In the genomic region with DNA sequence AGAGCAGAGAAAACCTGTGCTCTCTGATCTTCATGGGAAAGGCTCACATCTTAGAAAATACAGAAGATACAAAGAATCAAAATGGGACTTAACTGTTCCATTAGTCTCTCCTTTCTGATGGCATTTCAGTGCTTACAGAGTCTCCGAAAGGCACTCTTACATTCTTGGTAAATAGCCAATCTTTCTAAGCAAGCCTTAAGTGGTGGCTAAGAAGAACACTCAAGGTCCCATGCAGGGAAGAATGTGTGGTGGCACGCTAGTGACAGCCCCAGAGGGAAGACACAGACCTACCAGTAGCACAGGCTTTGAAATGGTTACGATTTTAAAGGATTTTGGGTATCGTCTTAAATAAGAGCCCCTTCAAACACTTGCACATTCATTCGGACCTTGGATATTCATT, we compare ENCODE assay signal across 26 mouse cellular contexts.
"Had no signal": no experiment of that assay in that cellular context is flagged by ENCODE, and none has a peak within 500 bp of the region (broad histone marks: within the 10 kb centered on the region; RNA-seq: fewer than 3 reads in every experiment).

No protein-coding gene starts in this region.

- H3K9ac ChIP-seq: kidney, embryonic 15.5 days; limb, embryonic 12.5 days; limb, embryonic 15.5 days; liver, embryonic 14.5 days; liver, postnatal 0 days; midbrain, embryonic 13.5 days; neural tube, embryonic 13.5 days; stomach, embryonic 15.5 days had no signal

- DNase-seq: kidney, adult 2 months; kidney, postnatal 10 days; kidney, postnatal 36 days; layer of hippocampus, postnatal 36 days; liver, postnatal 0 days; retina, postnatal 1 day; right cerebral cortex, postnatal 25 days; spleen, adult 18-20 months; thymus, adult 18-20 months; thymus, postnatal 14 days; thymus, postnatal 4 days had no signal

- H3K4me1 ChIP-seq: kidney, embryonic 15.5 days; limb, embryonic 15.5 days; megakaryocyte, embryonic 14.5 days; midbrain, embryonic 10.5 days; midbrain, embryonic 13.5 days; neural tube, embryonic 13.5 days; stomach, embryonic 15.5 days had no signal

- ATAC-seq: hindbrain, embryonic 16.5 days; intestine, postnatal 0 days; liver, postnatal 0 days; midbrain, embryonic 13.5 days; midbrain, embryonic 16.5 days had no signal

- H3K27me3 ChIP-seq: kidney, embryonic 15.5 days; limb, embryonic 12.5 days; limb, embryonic 15.5 days; megakaryocyte, embryonic 14.5 days; midbrain, embryonic 13.5 days; neural tube, embryonic 13.5 days; stomach, embryonic 15.5 days had no signal

- H3K4me2 ChIP-seq: kidney, embryonic 15.5 days; limb, embryonic 12.5 days; limb, embryonic 15.5 days; liver, embryonic 11.5 days; midbrain, embryonic 13.5 days; neural tube, embryonic 13.5 days; stomach, embryonic 15.5 days had no signal

- H3K9me3 ChIP-seq: kidney, embryonic 15.5 days; limb, embryonic 12.5 days; limb, embryonic 15.5 days; midbrain, embryonic 10.5 days; midbrain, embryonic 13.5 days; neural tube, embryonic 13.5 days; stomach, embryonic 15.5 days had no signal

- H3K27ac ChIP-seq: kidney, embryonic 15.5 days; left cerebral cortex, adult 2 months; limb, embryonic 12.5 days; limb, embryonic 15.5 days; liver, embryonic 14.5 days; midbrain, embryonic 10.5 days; midbrain, embryonic 13.5 days; neural tube, embryonic 13.5 days; stomach, embryonic 15.5 days had no signal

- H3K4me3 ChIP-seq: kidney, embryonic 15.5 days; left cerebral cortex, adult 2 months; limb, embryonic 12.5 days; limb, embryonic 15.5 days; megakaryocyte, embryonic 14.5 days; midbrain, embryonic 10.5 days; midbrain, embryonic 13.5 days; myocyte; neural tube, embryonic 13.5 days; stomach, embryonic 15.5 days had no signal

- H3K36me3 ChIP-seq: kidney, embryonic 15.5 days; limb, embryonic 12.5 days; limb, embryonic 15.5 days; midbrain, embryonic 10.5 days; midbrain, embryonic 13.5 days; neural tube, embryonic 13.5 days; stomach, embryonic 15.5 days had no signal
